Mouse (Mus musculus) kidney, adult 8-10 months (tissue): ENCODE measurements around the gene Tmem39b.

ENCODE experiments used
- DNase-seq, 2 experiments: peaks; one replicate each; pipeline ENCODE4 v3.0.0; 2022

Gene Tmem39b

DNA sequence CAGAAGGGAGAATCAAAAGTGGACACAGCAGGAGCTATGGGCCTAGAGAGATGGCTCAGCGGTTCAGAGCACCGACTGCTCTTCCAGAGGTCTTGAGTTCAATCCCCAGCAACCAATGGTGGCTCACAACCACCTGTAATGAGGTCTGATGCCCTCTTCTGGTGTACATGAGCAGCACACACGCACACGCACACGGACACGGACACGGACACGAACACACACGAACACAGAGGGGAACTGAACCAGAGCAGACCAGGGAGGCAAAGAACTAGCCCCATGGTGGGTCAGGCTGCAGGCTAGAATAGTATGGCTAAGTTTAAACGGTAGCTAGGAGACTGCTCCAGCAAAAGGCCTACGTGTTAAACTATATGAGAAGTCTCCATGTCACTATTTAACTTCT is 14.8 kb downstream of the Tmem39b start:
- DNase-seq: no peak

DNA sequence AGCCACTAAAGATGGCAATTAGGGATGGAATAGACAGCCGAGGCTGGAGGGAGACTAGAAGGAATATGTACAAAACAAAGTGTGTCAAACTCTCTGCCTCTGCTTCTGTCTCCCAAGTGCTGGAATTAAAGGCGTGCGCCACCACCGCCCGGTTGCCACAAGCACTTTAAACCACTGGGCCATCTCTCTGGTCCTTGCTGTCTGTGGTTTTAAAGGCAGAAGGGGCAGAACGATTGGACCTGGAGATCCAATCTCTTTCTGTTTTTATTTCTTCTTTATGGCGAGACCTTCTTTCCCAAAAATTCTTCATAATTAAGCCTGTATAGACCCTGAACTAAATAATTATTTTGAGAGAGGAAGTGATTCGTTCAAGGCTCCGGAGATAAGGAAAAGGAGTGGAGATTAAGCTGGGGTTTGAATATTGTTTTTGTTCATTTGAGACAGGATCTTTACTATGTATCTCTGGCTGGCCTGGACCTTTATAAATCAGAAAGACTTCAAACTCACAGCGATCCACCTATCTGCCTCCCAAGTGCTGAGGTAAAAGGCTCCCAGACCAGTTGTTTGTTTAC is 23.7 kb downstream of the Tmem39b start:
- no peak for DNase-seq

DNA sequence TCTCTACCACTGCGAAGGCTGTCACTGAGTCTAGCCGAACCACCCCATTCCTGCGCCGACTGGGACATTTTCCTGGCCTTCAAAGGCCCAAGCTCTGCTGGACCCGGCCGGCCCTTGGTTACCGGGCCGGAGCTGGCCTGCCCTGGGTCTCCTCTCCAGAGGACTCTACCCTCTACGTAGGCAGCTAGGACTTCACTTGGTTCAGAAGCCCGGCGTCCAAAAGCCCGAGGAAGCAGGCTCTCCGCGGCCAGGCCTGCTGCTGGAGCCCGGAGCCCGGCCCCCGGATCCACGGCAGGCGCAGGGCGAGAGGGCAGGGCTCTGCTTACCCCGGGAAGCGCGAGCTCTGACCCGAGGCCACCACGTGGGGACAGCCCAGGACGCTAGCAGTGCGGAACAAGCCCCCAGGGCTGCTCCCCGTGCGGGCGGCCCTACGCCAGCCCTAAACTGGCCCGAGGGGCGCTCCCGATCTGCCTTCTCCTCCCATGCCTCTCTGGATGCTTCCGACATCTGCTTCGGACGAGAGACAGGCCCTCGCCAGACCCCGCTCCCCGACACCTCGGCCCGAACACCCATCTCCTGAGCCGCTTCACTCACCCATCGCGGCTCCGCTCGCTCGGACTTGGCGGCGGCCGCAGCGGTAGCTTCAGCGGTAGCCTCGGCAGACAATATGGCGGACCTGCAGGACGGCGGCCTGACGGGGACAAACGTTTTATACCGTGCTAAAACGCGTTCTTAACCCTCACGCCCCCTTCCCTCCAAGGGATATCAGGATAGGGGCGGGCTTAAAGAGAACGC is 24.4 kb downstream of the Tmem39b start, which contains the start of gene Kpna6:
Kpna6 (minus strand) TSS at position 685 of the 795 bp plus-strand sequence.
- DNase-seq: peak; percentile 88 to 92

DNA sequence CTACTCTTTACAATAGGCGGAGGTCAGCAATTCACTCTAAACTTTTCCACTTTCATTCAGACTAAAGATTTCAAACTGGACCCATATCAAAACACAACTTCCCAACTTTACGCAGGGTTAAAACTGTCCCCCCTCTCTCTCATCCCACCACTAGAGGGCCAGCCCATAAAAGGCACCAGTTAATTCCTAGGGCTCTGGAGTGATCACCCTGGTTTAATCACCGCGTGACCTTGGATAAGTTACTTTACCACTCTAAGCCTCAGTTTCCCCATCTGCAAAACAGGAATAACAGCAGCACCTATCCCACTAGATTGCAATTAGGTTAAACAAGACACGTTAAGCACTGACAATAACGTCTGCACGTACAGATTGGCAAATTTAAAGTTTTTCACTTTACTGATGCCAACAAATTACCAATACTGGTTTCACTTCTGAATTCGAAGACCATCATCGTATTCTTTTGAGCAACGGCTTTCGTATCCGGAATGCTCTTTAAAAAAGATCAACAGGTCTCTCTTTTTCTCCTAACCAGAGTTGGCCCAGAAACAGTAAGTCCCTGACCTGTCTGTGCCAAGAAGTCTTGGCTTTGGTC is 25.1 kb downstream of the Tmem39b start:
- peak; percentile 48 to 68 for DNase-seq

DNA sequence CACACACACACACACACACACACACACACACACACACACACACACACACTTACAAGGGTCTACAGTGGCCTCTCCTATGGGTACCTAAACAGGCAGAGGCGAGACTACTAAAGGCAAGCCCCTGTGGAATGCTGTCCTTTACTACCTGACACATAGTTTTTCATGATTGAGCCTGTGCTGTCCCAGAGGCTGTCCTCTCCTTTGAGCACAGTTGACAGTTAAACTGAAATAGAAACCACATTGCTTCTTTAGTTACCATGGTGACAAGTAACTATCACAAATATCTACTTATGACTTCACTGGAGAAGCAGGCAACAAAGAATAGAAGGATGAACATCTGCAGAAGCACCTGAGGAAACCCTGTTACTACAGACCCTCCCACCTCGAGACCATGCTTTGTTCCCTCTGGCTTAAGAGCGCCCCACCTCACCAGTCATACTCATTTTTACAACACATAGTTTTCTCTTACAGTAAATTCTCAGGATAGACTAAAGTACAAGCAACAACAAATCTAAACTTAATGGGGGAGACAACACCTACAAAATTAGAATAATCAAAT is 34.3 kb downstream of the Tmem39b start:
- no peak for DNase-seq

DNA sequence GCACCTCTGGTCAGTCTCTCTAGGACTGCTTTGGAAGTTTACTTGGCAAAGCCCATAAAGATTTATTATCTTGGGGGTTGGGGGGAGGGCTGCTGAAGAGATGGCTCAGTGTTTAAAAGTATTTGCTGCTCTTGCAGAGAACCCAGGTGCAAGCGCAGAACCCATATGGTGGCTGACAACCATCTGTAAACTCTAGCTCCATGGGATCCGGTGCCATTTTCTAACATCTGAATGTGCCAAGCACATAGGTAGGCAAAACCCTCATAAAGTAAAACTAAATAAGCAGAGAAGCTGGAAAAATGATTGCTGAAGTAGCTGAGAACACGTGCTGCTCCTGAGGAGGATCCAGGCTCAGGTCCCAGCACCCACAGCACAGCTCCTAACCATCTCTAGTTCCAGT is 35.1 kb downstream of the Tmem39b start:
- no peak for DNase-seq

DNA sequence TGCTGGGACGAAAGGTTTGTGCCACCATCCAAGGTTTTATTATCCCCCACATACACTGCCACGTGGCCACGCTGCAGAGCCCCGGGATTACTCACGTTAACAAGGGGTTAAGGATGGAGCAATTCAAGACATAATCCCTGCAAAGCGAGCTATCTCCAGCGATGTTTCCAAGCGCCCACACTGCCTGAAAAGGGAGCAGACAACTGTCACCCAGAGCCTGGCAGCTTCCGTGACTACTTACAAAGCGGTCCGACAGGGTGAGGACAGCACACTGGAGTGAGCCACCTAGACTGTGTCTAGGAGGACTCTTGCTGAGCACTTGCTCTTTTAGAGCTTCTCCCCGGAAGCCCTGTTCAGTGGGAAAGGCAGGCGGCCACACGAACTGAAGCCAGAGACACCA is 41.9 kb downstream of the Tmem39b start:
- DNase-seq: no peak

DNA sequence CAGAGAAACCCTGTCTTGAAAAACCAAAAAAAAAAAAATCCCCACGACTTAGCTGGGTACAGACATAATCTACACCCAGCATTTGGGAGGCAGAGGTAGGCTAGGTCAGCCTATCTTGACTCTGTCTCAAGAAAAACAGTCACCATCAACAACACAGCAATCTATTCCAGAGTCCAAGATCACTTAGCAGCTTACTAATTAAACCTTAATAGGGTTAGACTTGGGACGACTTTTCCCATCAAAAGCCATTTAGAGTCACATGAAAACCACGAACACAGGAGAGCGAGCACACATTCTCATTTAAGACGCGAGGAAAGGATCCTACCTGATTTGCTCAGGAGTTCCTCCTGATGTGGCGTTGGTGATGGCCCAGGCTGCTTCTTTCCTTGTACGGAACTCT is 46.3 kb downstream of the Tmem39b start:
- DNase-seq: peak in 1 of 2 experiments; percentile 50

DNA sequence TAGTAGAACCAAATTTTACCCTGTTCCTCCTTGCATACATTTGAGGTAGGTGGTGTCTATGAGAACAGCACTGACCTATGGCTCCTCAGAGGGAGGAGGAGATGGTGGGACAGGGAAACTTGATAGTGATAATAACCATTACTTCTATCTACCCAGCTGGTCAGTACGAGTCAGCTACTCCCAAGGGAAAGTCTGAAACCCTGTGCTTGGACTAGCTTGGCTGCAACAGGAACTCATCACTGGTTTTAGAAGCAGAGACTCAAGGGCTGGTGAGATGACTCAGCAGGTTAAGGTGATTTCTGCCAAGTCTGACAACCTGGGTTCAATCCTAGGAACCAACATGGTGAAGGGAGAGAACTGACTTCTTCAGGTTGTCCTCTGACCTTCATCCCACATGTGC is 48.0 kb downstream of the Tmem39b start:
- no peak for DNase-seq

DNA sequence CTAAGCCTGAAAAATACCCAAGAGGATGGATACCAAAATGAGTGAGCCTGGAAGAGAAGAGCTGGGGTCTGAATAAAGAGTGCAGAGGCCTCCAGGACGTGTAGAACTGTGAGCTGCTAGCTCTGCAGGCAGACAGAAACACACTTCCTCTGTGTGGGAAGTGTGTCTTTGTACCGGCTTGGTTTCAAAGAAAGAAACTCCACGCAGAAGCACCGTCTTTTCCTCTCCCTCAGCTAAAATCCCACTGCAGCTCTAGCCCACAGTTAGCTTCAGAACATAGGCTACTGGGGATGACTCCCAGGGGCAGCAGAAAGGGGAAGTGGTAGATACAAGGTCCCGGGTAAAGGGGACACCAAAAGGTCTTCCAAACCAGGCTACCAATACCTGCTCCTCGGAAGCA is 51.4 kb downstream of the Tmem39b start:
- no peak for DNase-seq

DNA sequence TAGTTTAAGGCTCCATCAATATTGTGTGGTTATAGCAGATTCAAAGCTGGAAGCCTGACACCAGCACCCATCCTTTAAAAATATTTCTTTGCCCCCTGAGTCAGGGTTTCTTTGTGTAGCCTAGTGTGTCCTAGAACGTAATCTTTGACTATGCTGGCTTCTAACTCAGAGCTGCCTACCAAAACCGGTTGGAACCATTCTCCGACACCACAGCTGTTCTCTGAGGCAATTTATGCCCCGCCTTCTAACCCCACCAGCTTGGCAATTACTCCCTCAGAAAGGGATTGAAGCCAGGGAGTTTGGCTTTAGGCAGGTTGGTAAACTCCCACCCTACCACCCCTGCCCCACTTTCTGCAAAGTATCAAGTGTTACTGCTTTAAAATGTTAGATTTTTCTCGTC is 54.9 kb downstream of the Tmem39b start:
- DNase-seq: no peak

DNA sequence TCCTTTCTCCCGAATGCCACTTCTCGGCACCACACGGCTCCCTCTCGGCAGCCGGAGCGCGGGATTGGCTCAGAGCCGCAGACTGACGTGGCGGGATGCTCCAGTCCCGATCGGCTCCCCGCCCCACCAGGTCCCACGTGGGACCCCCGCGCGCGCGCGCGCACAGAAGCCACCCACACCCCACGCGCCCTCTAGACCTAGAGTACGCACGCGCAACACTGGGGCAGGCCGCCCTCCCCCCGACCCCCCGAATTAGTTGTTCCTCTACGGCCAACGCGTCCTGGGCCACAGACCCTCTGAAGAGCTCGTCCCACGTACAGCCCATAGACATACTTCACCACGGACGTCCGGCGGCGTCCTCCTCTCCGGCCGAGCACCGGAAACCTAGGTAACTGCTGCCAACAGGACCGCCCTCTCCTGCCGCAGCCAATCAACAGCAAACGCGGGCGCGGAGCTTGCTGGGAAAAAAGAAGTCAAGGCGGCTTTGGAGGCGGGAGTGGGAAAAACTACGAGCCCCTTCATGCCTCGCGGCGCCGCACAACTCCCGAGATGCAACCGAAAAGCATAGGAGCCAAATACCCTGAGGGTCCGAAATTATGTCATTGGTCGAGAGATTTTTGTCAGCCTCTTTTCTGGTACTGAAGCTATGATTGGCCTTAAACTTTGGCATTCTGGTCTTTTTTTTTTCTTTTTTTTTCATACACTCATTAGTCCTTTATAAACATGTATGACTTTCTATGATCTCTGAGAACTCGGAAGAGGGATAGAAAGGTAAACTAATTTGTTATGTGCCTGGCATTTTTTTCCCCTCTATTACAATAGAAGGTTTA is 55.8 kb downstream of the Tmem39b start, which contains the start of gene Txlna:
Txlna (minus strand) TSS at position 428 of the 830 bp plus-strand sequence.
- peak; percentile 97 for DNase-seq

DNA sequence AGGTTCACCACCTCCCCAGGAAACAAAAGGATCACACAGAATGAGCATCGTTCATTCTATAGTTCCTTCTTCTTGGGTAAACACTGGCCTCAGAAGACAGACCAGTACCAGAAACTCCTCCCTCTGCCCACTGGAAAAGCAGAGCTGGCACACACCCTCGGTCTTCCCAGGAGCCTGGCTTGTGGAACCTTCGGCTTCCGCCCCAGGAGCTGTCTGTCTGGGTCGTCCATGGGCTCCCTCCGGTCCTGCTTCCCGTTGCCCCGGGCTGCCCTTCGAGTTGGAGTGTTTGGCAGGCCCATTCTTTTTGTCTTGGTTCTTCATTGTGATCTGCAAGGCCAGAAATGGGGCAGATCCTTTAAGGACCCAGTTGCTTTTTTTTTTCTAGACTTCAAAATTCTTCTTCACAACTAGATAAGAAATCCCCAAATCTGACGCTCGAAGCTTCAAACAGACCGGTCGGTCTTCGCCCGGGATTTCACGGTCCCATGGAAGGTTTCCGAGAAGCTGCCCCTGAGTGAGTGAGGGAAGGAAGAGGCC is 56.5 kb downstream of the Tmem39b start:
- DNase-seq: peak in 1 of 2 experiments; percentile 48

DNA sequence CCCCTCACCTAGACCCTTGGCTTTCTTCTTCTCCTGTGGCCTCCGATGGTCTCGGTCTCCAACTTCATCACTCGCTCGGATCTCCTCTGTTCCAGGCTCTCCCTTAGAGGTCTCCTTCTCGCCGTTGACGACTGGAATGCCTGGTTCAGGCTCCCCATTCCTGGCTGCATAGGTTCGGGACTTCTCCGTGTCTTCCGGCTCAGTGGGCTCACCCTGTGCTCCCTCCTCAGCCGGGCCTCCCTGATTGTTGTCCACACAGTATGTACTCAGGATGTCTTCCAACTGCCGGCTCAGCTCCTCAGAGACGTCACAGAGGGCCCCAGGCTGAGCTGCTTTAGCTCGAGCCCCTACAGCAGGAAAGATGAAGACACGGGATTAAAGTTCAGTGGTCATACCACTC is 57.4 kb downstream of the Tmem39b start:
- DNase-seq: no peak

DNA sequence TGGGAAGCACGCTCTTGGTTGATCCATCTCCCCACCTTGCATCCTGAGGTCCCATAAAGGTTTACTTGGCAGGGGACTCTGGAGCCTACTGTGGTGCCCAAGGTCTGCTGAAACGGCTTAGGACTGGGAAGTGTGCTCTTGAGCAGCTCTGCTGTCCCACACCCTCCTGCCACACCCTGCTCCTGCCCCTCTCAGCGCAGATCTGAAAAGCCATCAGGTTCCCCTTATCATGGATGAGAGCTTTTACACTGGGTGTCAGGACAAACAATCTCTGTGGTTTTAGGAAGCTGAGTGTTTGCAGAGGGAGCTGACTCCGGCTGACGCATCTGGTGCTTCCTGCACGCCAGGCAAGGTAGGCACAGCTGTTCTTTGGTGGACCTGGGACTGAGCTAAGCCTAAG is 62.8 kb downstream of the Tmem39b start:
- DNase-seq: no peak

DNA sequence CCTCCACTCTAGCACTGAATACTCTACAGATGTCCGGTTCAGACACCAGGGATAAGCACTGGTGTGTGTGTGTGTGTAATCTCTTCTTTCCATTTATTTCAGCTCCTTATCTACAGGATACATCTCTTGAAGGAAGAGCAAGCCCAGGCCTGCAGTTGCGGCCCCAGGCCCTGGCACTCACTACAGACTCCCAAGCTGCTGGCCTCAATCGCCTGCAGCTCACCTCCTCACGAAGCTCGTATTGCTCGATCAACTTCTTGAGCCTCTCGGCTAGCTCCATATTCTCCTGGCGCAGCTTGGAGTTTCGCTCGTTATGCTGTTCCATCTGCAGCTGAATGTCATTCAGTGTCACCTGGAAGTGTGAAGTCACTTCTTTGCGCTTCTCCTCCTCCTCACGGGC is 64.8 kb downstream of the Tmem39b start:
- no peak for DNase-seq

DNA sequence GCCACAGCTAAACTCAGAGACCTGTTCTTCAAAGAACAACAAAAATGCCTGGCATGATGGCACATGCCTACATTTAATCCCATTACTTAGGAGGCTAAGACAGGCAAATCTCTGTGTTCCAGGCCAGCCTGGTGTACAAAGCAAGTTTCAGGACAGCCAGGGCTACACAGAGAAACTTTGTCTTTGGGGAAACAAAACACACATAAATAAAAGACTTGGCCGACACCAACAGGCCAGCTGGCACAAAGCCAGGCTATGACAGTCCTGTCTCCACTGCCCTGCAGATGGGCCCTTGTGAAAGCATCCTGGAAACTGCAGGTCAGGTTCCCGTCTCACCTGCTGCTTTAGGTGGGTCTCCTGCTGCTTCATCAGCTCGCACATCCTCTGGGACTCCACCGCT is 65.7 kb downstream of the Tmem39b start:
- DNase-seq: peak in 1 of 2 experiments; percentile 49
